Mouse (Mus musculus) leukemia stem cell, adult 10-12 weeks (primary cell): ENCODE measurements around the gene Ddx60. TPM values are rescaled to one million over a fixed set of nuclear protein-coding genes. Genes with fewer than 3 reads are reported as not detected.

Source experiments
- polyA plus RNA-seq: library from polyadenylated mRNA; stranded (reverse); fragments of >175 nt; gene quantifications from 2 replicates; pipeline ENCODE4 v1.2.3, GENCODE M21; 2012; ENCODE audit warnings: low replicate concordance

Gene Ddx60
- polyA plus RNA-seq, result not detected in 2 replicates

GRCm38 (mm10) chr8:61927777-61928494 is at the start of gene Ddx60:
Gene Ddx60 (plus strand): TSS chr8:61928087.

GRCm38 (mm10) chr8:61902521-61902920 is 25.4 kb upstream of the Ddx60 start, which contains the start of gene Palld:
Gene Palld (minus strand): TSS chr8:61902690.

Other genes with a start within 250 kb of the Ddx60 start
- gene Palld, start 25.4 kb upstream of the Ddx60 start, polyA plus RNA-seq, result 3.8 and 8.2 TPM in 2 replicates
- not detected in 2 replicates for gene Anxa10, start 195.1 kb downstream of the Ddx60 start, polyA plus RNA-seq